Mouse (Mus musculus) testis, adult 10 weeks (tissue): Measurements from ENCODE around the gene Znhit6. TPM values are rescaled to one million over a fixed set of nuclear protein-coding genes. Genes with fewer than 3 reads are reported as not detected.

Source experiments
- polyA plus RNA-seq: library from polyadenylated mRNA; stranded (reverse); fragments of 350-450 nt; fragmentation: Illumina TruSeq; extraction: RNeasy Lipid Tissue Mini Kit (QIAGEN cat#74804); gene quantifications from one replicate; pipeline ENCODE4 v1.2.3, GENCODE M21; 2014; ENCODE audit warnings: low read depth, low replicate concordance

Znhit6 gene
- 39.8 TPM for polyA plus RNA-seq

DNA sequence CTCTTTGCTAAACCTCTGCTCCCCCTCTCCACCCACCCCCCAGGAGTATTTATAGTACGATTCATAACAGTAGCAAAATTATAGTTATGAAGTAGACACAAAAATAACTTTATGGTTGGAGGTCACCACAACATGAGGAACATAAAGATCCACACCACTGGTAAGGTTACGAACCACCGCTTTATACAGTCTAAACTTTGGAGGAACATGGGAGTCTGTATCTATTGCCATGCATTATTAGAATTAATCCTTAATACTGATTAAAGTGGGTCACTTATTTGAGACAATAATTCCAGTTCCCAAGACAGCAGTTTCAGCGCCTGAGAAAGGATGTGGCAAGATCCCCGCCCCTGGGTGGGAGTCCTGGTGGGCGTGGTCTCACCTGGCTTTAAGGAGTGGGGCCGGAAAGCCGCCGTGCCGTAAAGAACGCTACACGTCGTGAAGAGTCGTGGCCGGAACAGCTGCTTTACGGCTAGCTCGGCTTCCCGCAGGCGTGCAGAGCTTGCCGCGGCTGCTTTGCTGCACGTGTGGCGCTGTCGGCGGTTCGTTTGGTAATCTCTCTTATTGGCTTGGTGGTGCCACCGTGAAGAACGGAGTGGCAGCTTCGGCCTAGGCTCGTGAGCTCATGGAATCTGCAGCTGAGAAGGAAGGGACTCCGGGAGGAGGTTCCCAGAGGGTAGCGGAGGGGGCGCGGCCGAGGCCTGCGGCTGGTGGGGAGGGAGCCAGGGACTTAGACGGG lies at the start of gene Znhit6:
TSS of gene Znhit6 (plus strand) at position 463 of the 739 bp plus-strand sequence.

DNA sequence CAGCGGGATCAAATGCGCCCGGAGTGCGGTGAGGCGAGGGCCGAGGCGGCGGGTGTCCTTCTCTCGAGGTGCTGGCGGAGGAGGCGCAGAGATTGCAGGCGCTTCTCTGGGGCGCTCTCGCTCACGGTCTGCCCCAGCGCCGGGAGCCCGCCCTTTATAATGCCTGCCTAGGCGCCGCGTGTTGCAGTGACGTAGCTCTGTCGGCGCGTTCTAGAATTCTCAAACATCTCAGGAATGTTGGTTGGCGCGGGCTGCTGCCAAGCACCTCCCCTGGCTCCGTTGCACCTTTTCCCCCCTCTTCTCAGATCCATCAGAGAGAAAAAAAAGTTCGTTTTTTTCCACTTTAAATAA lies 73.8 kb downstream of the Znhit6 start, which contains the start of gene Ccn1:
TSS of gene Ccn1 (minus strand) at position 130 of the 351 bp plus-strand sequence.

Other genes starting within 250 kb of the Znhit6 start
- gene Ccn1, start 73.8 kb downstream of the Znhit6 start, polyA plus RNA-seq, result 0.98 TPM
- 16.5 TPM for gene Ddah1, start 182.5 kb downstream of the Znhit6 start, polyA plus RNA-seq